Mouse (Mus musculus) cerebellum, postnatal 14 days (tissue): Measurements from ENCODE around the gene Rpl9-ps6.
"Not testable (repeated sequence)": the region's sequence is repeated elsewhere in the genome, so short reads cannot be mapped to it uniquely, and the experiment has no call there.

ENCODE experiments used
- DNase-seq, 2 experiments: peaks; one replicate each; pipeline ENCODE4 v3.0.0; 2021; ENCODE audit warnings: mixed read lengths in 2 of 2

Gene Rpl9-ps6

GRCm38 (mm10) chr19:32480791-32481442 is 14.5 kb upstream of the Rpl9-ps6 start:
- DNase-seq: no peak

GRCm38 (mm10) chr19:32480255-32480654 is 13.9 kb upstream of the Rpl9-ps6 start:
- no peak for DNase-seq

GRCm38 (mm10) chr19:32476712-32477052 is 10.3 kb upstream of the Rpl9-ps6 start:
- no peak for DNase-seq

GRCm38 (mm10) chr19:32476016-32476711 is 9.8 kb upstream of the Rpl9-ps6 start:
- no peak for DNase-seq

DNA sequence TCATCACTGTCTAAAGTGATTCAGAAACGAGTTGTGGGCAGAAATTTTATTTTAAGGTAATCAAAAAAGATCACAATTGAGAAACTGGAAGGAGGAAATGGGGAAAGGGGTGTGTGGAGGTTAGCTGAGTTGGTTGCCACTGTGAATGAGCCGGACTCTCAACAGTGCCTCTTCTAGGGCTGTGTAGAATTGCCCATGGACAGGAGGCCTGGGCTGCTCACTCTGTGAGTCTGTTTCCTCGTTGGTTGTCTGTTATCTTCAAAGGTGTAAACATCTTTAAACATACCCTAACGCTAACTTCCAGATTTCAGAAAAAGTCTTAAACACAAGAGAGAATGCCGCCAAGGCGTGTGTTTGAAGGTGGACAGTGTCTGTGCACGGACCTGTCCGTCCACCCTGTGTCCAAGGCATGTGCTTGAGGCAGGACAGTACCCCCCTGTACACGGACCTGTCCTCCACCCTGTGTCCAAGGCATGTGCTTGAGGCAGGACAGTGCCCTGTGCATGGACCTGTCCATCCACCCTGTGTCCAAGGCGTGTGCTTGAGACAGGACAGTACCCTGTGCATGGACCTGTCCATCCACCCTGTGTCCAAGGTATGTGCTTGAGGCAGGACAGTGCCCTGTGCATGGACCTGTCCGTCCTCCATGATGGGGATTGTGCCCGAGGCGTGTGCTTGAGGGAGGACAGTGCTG is 4.3 kb upstream of the Rpl9-ps6 start:
- DNase-seq: no peak

DNA sequence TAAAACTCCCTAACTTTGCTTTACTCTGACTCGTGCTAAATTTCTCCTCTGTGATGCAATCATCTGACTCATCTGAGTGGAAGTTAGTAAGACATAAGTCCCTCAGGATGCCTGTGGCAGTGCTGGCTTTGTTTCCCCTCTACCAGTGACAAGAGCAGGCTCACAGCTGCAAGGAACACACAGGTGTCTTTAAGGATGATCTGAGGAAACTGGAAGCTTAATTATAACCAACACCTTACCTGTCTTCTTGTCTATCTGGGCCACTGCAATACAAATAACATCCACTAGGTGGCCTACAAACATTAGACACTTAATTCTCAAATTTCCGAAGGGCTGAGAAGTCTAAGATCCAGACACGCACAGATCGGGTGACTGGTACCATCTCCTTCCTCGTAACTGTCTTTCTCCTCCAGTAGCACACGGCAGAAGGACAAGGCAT is 3.7 kb upstream of the Rpl9-ps6 start:
- peak; percentile 74 to 77 for DNase-seq

DNA sequence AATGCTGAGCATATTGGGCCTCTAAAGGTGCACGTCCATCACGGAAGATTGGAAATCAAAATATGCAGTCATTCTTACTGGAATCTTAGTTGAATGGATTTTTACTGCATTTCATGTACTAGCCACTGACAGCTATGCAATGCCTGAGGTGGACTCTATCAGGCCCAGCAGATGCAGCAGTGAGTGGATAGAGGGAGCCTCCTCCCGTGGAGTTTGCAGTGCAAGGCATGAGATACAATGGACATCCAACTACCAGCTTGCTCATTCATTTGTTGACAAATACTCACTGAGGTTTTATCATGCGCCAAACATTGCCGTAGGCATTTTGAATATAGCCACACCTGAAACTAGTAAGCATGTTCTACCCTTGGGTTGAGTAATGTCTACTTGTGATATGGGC is 947 bp upstream of the Rpl9-ps6 start:
- DNase-seq: no peak

GRCm38 (mm10) chr19:32465228-32465627 is 1.1 kb downstream of the Rpl9-ps6 start:
- DNase-seq: no peak

- no peak for DNase-seq
These were observed 3.3 kb downstream of the Rpl9-ps6 start for GRCm38 (mm10) chr19:32463037-32463436.

DNA sequence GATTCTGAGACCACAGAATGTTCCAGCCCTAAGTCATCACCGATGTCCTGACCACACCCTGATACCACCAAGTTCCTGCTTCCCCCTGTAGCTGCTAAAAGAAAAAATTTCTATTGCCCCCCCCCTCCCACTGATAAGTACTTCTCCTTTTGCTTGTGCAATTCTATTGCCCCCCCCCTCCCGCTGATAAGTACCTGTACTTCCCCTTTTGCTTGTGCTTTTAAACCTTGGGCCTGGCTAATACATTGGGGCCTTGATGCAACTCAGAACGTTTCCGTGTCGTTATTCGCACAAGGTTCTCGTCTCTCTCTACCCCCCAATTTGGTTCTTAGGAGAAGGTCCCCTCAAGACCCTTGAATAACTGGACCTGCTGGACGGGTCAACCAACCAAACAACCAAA is 8.7 kb downstream of the Rpl9-ps6 start:
- DNase-seq: not testable (repeated sequence)

DNA sequence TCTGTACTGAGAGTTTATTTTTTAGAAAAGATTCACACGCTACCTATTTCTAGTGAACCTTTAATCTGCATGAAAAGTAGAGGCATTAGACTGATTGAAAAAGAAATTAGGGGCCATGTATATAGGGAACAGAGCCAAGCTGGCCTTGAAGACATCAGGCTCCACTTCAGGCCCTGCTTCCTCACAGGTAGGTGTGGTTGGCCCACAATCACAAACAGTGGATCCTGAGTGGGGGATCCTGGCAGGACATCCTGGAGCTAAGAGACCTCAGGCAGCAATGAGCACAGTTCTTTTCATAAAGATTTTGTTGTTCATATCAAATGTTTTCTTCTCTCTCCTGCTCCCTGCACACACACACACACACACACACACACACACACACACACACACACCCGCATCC is 9.6 kb downstream of the Rpl9-ps6 start:
- no peak for DNase-seq

- no peak for DNase-seq
These were observed 14.1 kb downstream of the Rpl9-ps6 start for GRCm38 (mm10) chr19:32452231-32452630.

DNA sequence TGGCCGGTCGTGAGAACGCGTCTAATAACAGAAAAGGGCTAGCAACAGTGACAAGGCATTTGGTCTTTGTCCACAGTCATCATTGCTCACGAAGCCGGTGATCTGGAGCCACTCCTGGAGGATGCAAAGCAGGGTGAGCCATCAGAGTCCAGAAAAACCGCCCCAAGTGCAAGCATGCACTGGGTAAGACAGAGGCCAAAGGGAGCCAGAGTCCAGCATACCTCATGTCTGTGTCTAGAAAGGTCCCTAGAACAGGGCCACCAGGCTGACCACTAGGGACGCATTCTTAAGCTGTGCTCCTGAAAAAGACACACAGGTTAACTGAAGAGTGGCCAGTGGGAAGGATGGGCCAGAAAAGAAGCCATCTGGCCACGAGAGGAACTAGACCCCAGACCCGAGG is 17.4 kb downstream of the Rpl9-ps6 start:
- DNase-seq: no peak

DNA sequence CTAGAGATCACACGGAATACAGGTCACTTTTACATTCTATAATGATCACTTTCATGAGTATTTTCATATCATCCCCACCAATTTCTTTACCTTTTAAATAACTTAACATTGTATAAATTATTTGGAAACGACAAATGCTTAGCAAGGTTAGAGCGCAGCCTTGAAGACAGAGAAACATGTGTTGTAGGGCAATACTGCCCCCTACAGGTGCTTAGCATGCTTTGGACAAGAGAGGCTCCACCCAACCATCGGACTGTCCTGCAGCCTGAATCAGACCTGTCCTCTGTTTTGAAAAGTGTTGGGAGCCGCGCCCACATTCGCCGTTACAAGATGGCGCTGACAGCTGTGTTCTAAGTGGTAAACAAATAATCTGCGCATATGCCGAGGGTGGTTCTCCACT is 24.8 kb downstream of the Rpl9-ps6 start:
- peak; percentile 18 to 24 for DNase-seq

GRCm38 (mm10) chr19:32439356-32439755 is 27.0 kb downstream of the Rpl9-ps6 start:
- no peak for DNase-seq

GRCm38 (mm10) chr19:32425856-32426255 is 40.5 kb downstream of the Rpl9-ps6 start:
- no peak for DNase-seq

- DNase-seq: no peak
These were observed 41.7 kb downstream of the Rpl9-ps6 start for GRCm38 (mm10) chr19:32424706-32425105.

DNA sequence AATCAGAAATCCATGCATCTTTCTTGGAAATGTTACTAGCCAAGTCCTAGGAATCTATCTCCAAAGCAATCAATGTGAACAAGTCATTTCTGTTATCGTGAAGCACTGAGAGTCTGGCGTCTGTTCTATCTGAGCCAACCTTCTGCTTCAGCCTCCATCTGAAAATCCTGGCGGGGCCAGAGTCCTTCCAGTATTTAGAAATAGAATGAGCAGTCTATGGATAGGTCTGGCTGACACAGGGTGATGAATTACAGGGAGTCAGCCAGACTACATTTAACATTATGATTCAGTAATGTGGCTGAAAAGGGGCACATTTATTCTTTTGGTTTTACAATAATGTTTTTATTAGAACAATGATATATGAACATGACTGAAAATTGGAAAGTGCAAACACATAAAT is 47.3 kb downstream of the Rpl9-ps6 start:
- DNase-seq: peak in 1 of 2 experiments; percentile 15

DNA sequence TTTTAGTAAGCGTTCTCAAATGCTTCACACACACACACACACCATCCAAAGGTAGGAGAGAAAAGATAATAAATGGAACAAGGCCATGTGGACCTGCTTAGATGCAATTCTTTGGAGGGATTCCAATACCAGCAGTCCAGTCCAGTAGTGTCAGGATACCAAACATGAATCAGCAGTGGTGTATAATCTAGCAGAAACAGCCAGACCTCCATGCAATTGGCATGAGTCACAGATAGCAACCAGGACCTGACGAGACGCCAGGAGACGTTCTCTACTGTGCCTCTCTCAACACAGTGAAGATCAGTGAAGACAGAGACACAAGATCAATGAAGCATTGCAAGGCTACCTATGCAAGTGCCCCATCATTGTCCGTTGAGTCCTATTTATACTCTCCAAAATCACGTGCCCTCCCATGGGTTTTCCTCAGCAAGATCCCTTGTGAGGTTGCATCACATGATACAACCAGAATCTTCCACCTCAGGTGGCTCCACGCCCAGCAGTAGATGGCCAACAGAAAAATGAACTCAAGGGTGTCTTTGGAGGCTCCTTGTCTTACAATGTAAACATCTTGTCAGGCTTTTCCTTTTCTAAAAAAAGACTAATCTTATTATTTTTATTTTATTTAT is 49.6 kb downstream of the Rpl9-ps6 start:
- peak in 1 of 2 experiments; percentile 13 for DNase-seq
